In the genomic region with DNA sequence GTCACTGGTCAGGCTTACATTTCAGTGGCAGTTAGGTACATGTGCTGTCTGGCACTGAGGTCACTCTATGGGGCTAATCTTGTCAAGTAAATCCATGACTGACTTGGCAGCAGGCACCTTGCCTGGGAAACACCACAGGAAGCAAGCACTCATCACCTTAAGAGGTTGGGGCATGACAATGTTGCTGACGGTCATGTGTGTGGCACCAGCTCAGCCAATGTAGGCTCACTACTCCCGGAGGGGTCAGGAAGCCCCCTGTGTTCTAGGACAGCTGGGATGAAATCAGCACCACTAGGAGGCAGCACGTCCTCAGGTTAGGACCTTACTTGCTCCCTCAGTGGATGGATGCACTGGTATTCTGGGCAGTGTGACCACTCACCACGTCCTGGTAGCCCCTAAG, we compare ENCODE assay signal across 9 mouse cellular contexts. TPM values are rescaled to one million over a fixed set of nuclear protein-coding genes. Genes with fewer than 3 reads are reported as not detected.
DNase-seq lines count a peak whose midpoint lies in the region; ATAC-seq and TF ChIP-seq lines count a peak whose summit lies in the region.
"Had no signal": no experiment of that assay in that cellular context is flagged by ENCODE, and none has a peak within 500 bp of the region (broad histone marks: within the 10 kb centered on the region; RNA-seq: fewer than 3 reads in every experiment).

No protein-coding gene starts in this region.

- no peaks in the 10 kb centered on the region for H3K4me1 ChIP-seq in forebrain, postnatal 0 days (ENCODE audit: insufficient read depth)
- peaks cover 5% of the 10 kb centered on the region for H3K4me1 ChIP-seq in forebrain, embryonic 16.5 days (replicated peaks; ENCODE audit: control insufficient read depth, insufficient read depth, low read length)
- peaks cover 14% of the 10 kb centered on the region for H3K4me1 ChIP-seq in midbrain, embryonic 11.5 days (ENCODE audit: control insufficient read depth, insufficient read depth, low read length)
- peaks cover 12% of the 10 kb centered on the region for H3K4me1 ChIP-seq in midbrain, embryonic 14.5 days (ENCODE audit: control insufficient read depth, insufficient read depth, low read length)
- H3K4me1 ChIP-seq in heart, embryonic 16.5 days (ENCODE audit: control insufficient read depth, insufficient read depth, low read length), result peaks cover 26% of the 10 kb centered on the region

- WGBS in forebrain, postnatal 0 days, result 40% methylated on average over 4 of the region's 4 CpGs
- 38% methylated on average over 4 of the region's 4 CpGs for WGBS in forebrain, embryonic 16.5 days
- 33% methylated on average over 4 of the region's 4 CpGs for WGBS in midbrain, embryonic 11.5 days
- WGBS in midbrain, embryonic 14.5 days, result 37% methylated on average over 4 of the region's 4 CpGs
- WGBS in heart, embryonic 16.5 days, result 23% methylated on average over 4 of the region's 4 CpGs

- no peak overlapping the region for H3K27ac ChIP-seq in forebrain, postnatal 0 days (ENCODE audit: low read depth, low read length)
- H3K27ac ChIP-seq in forebrain, embryonic 16.5 days (ENCODE audit: low read length), result no peak overlapping the region
- H3K27ac ChIP-seq in midbrain, embryonic 11.5 days (ENCODE audit: low read depth, low read length), result no peak overlapping the region
- no peak overlapping the region for H3K27ac ChIP-seq in midbrain, embryonic 14.5 days (replicated peaks; ENCODE audit: low read depth, low read length)
- H3K27ac ChIP-seq in heart, embryonic 16.5 days (ENCODE audit: low read length), result no peak overlapping the region
- H3K27ac ChIP-seq: hindbrain, embryonic 13.5 days had no signal

- H3K4me3 ChIP-seq in forebrain, postnatal 0 days (ENCODE audit: low read depth, low read length), result no peak overlapping the region
- no peak overlapping the region for H3K4me3 ChIP-seq in forebrain, embryonic 16.5 days (replicated peaks; ENCODE audit: low read length)
- no peak overlapping the region for H3K4me3 ChIP-seq in midbrain, embryonic 11.5 days (ENCODE audit: low read depth, low read length)
- no peak overlapping the region for H3K4me3 ChIP-seq in midbrain, embryonic 14.5 days (replicated peaks; ENCODE audit: low read depth, low read length)
- no peak overlapping the region for H3K4me3 ChIP-seq in heart, embryonic 16.5 days (ENCODE audit: low read length)
- H3K4me3 ChIP-seq: hindbrain, embryonic 13.5 days had no signal

- no peak for ATAC-seq in forebrain, postnatal 0 days
- ATAC-seq in forebrain, embryonic 16.5 days, result no peak
- 0 out of 2 replicates have a peak, but pooled peaks have one; percentile 33 for ATAC-seq in midbrain, embryonic 11.5 days (ENCODE audit: low FRiP score)
- ATAC-seq in midbrain, embryonic 14.5 days (ENCODE audit: low FRiP score, low TSS enrichment), result no peak
- peak; percentile 10; the same call in 1 of the 2 replicates for ATAC-seq in heart, embryonic 16.5 days (replicated peaks; ENCODE audit: extremely low read depth, insufficient read depth, low FRiP score)

- peak; percentile 53 for TF ChIP-seq CTCF in forebrain, postnatal 0 days (IDR thresholded peaks at IDR 0.05; ENCODE audit: low read depth)

- peaks cover 36% of the 10 kb centered on the region for H3K36me3 ChIP-seq in forebrain, postnatal 0 days (ENCODE audit: insufficient read depth)
- H3K36me3 ChIP-seq in forebrain, embryonic 16.5 days (ENCODE audit: control insufficient read depth, insufficient read depth), result peaks cover 7% of the 10 kb centered on the region; the same call in 1 of the 2 replicates
- peaks cover 12% of the 10 kb centered on the region for H3K36me3 ChIP-seq in midbrain, embryonic 11.5 days (ENCODE audit: control insufficient read depth, insufficient read depth, low read length)
- peaks cover 40% of the 10 kb centered on the region for H3K36me3 ChIP-seq in midbrain, embryonic 14.5 days (ENCODE audit: control insufficient read depth, insufficient read depth, low read length)
- peaks cover 18% of the 10 kb centered on the region for H3K36me3 ChIP-seq in heart, embryonic 16.5 days (ENCODE audit: control insufficient read depth, insufficient read depth)

- H3K9me3 ChIP-seq in forebrain, postnatal 0 days (ENCODE audit: low read length), result no peaks in the 10 kb centered on the region
- H3K9me3 ChIP-seq in forebrain, embryonic 16.5 days (ENCODE audit: control insufficient read depth, low read length), result no peaks in the 10 kb centered on the region
- H3K9me3 ChIP-seq in midbrain, embryonic 11.5 days (ENCODE audit: control insufficient read depth, low read length), result no peaks in the 10 kb centered on the region
- no peaks in the 10 kb centered on the region for H3K9me3 ChIP-seq in midbrain, embryonic 14.5 days (ENCODE audit: control insufficient read depth, low read length)
- no peaks in the 10 kb centered on the region for H3K9me3 ChIP-seq in heart, embryonic 16.5 days (replicated peaks; ENCODE audit: control insufficient read depth, low read length)
- H3K9me3 ChIP-seq: hindbrain, embryonic 13.5 days had no signal

- H3K4me2 ChIP-seq in forebrain, postnatal 0 days (ENCODE audit: low read depth), result no peak overlapping the region
- H3K4me2 ChIP-seq in forebrain, embryonic 16.5 days (ENCODE audit: low read length), result no peak overlapping the region
- H3K4me2 ChIP-seq in midbrain, embryonic 11.5 days, result no peak overlapping the region
- no peak overlapping the region for H3K4me2 ChIP-seq in midbrain, embryonic 14.5 days (ENCODE audit: low read length)
- no peak overlapping the region for H3K4me2 ChIP-seq in heart, embryonic 16.5 days (ENCODE audit: low read depth, low read length)
- H3K4me2 ChIP-seq: hindbrain, embryonic 13.5 days had no signal

- DNase-seq in forebrain, postnatal 0 days, result no peak
- DNase-seq in midbrain, embryonic 11.5 days (ENCODE audit: low spot score, missing footprints), result no peak
- DNase-seq in midbrain, embryonic 14.5 days, result no peak
- DNase-seq in retina, embryonic 14.5 days (ENCODE audit: low spot score), result peak; percentile 45
- no peak for DNase-seq in cerebellum, adult 11-12 months
- DNase-seq in gastrocnemius, postnatal 36 days, result no peak

- intact Hi-C loops in gastrocnemius, postnatal 36 days (cut with DNase I), result loop anchor here (2.0 kb wide), 1 partner anchor 33 kb away; no protein-coding TSS in a partner anchor

- no peaks in the 10 kb centered on the region for H3K27me3 ChIP-seq in forebrain, postnatal 0 days (ENCODE audit: insufficient read depth, low read length)
- H3K27me3 ChIP-seq in forebrain, embryonic 16.5 days (replicated peaks; ENCODE audit: control insufficient read depth, insufficient read depth, low read length), result no peaks in the 10 kb centered on the region
- H3K27me3 ChIP-seq in midbrain, embryonic 11.5 days (ENCODE audit: control insufficient read depth, insufficient read depth, low read length), result no peaks in the 10 kb centered on the region
- no peaks in the 10 kb centered on the region for H3K27me3 ChIP-seq in midbrain, embryonic 14.5 days (ENCODE audit: control insufficient read depth, insufficient read depth, low read length)
- no peaks in the 10 kb centered on the region for H3K27me3 ChIP-seq in heart, embryonic 16.5 days (ENCODE audit: control insufficient read depth, insufficient read depth, low read length)

- H3K9ac ChIP-seq in forebrain, postnatal 0 days, result no peak overlapping the region
- no peak overlapping the region for H3K9ac ChIP-seq in forebrain, embryonic 16.5 days (replicated peaks; ENCODE audit: low read depth, low read length)
- no peak overlapping the region for H3K9ac ChIP-seq in midbrain, embryonic 11.5 days (ENCODE audit: low read length)
- H3K9ac ChIP-seq in midbrain, embryonic 14.5 days (replicated peaks; ENCODE audit: low read length), result no peak overlapping the region
- H3K9ac ChIP-seq in heart, embryonic 16.5 days (ENCODE audit: low read length), result no peak overlapping the region
- H3K9ac ChIP-seq: hindbrain, embryonic 13.5 days had no signal

RNA-seq across cellular contexts. Expression of a gene that starts 7.6 kb away (rescaled TPM):
- total RNA-seq in forebrain, postnatal 0 days (2014; rRNA removed), result 103 and 105 TPM in 2 replicates
- 261 and 275 TPM in 2 replicates for polyA plus RNA-seq in forebrain, postnatal 0 days (2015; fragmentation: Nextera tagmentation; extraction: Ambion mirVana)
- polyA plus RNA-seq in forebrain, embryonic 16.5 days (2015; fragmentation: Nextera tagmentation; extraction: Ambion mirVana), result 222 and 241 TPM in 2 replicates
- polyA plus RNA-seq in midbrain, embryonic 11.5 days (2014; fragmentation: Nextera tagmentation; extraction: Ambion mirVana), result 232 and 237 TPM in 2 replicates
- polyA plus RNA-seq in midbrain, embryonic 14.5 days (2014; fragmentation: Nextera tagmentation; extraction: Ambion mirVana), result 268 and 318 TPM in 2 replicates
- 134 and 139 TPM in 2 replicates for polyA plus RNA-seq in heart, embryonic 16.5 days (2015; fragmentation: Nextera tagmentation; extraction: Ambion mirVana)
- 10 to 100 TPM; 19.9 to 23.8 TPM for total RNA-seq in gastrocnemius, postnatal 36 days (2021)

RNA-seq across cellular contexts. Expression of a gene that starts 9.0 kb away (rescaled TPM):
- total RNA-seq in forebrain, postnatal 0 days (2014; rRNA removed), result not detected in 2 replicates
- not detected in 2 replicates for polyA plus RNA-seq in forebrain, postnatal 0 days (2015; fragmentation: Nextera tagmentation; extraction: Ambion mirVana)
- not detected in 2 replicates for polyA plus RNA-seq in forebrain, embryonic 16.5 days (2015; fragmentation: Nextera tagmentation; extraction: Ambion mirVana)
- not detected in 2 replicates for polyA plus RNA-seq in midbrain, embryonic 11.5 days (2014; fragmentation: Nextera tagmentation; extraction: Ambion mirVana)
- polyA plus RNA-seq in midbrain, embryonic 14.5 days (2014; fragmentation: Nextera tagmentation; extraction: Ambion mirVana), result not detected in 2 replicates
- polyA plus RNA-seq in heart, embryonic 16.5 days (2015; fragmentation: Nextera tagmentation; extraction: Ambion mirVana), result 3.3 and 8.5 TPM in 2 replicates
- total RNA-seq in gastrocnemius, postnatal 36 days (2021), result 100 to 1,000 TPM; 153 to 173 TPM
- polyA plus RNA-seq: hindbrain, embryonic 13.5 days had no signal

RNA-seq across cellular contexts. Expression of a gene that starts 11.4 kb away (rescaled TPM):
- not detected in 2 replicates for total RNA-seq in forebrain, postnatal 0 days (2014; rRNA removed)
- polyA plus RNA-seq in forebrain, postnatal 0 days (2015; fragmentation: Nextera tagmentation; extraction: Ambion mirVana), result 0.09 and 0.22 TPM in 2 replicates
- polyA plus RNA-seq in forebrain, embryonic 16.5 days (2015; fragmentation: Nextera tagmentation; extraction: Ambion mirVana), result 0.43 TPM in 1 of 2 replicates, not detected in the other
- polyA plus RNA-seq in midbrain, embryonic 11.5 days (2014; fragmentation: Nextera tagmentation; extraction: Ambion mirVana), result 0.11 TPM in 1 of 2 replicates, not detected in the other
- polyA plus RNA-seq in midbrain, embryonic 14.5 days (2014; fragmentation: Nextera tagmentation; extraction: Ambion mirVana), result 0.18 and 0.21 TPM in 2 replicates
- 1.4 and 2.7 TPM in 2 replicates for polyA plus RNA-seq in heart, embryonic 16.5 days (2015; fragmentation: Nextera tagmentation; extraction: Ambion mirVana)
- total RNA-seq in gastrocnemius, postnatal 36 days (2021), result under 1 TPM; 0.18 to 0.25 TPM

RNA-seq across cellular contexts. Expression of a gene that starts 31.1 kb away (rescaled TPM):
- total RNA-seq in forebrain, postnatal 0 days (2014; rRNA removed), result 162 and 174 TPM in 2 replicates
- polyA plus RNA-seq in forebrain, postnatal 0 days (2015; fragmentation: Nextera tagmentation; extraction: Ambion mirVana), result 208 and 218 TPM in 2 replicates
- polyA plus RNA-seq in forebrain, embryonic 16.5 days (2015; fragmentation: Nextera tagmentation; extraction: Ambion mirVana), result 238 and 265 TPM in 2 replicates
- polyA plus RNA-seq in midbrain, embryonic 11.5 days (2014; fragmentation: Nextera tagmentation; extraction: Ambion mirVana), result 492 and 493 TPM in 2 replicates
- 241 and 300 TPM in 2 replicates for polyA plus RNA-seq in midbrain, embryonic 14.5 days (2014; fragmentation: Nextera tagmentation; extraction: Ambion mirVana)
- polyA plus RNA-seq in heart, embryonic 16.5 days (2015; fragmentation: Nextera tagmentation; extraction: Ambion mirVana), result 435 and 437 TPM in 2 replicates
- total RNA-seq in gastrocnemius, postnatal 36 days (2021), result 100 to 1,000 TPM; 174 to 203 TPM

RNA-seq across cellular contexts. Expression of a gene that starts 39.5 kb away (rescaled TPM):
- total RNA-seq in forebrain, postnatal 0 days (2014; rRNA removed), result 214 and 237 TPM in 2 replicates
- polyA plus RNA-seq in forebrain, postnatal 0 days (2015; fragmentation: Nextera tagmentation; extraction: Ambion mirVana), result 416 and 435 TPM in 2 replicates
- polyA plus RNA-seq in forebrain, embryonic 16.5 days (2015; fragmentation: Nextera tagmentation; extraction: Ambion mirVana), result 477 and 485 TPM in 2 replicates
- polyA plus RNA-seq in midbrain, embryonic 11.5 days (2014; fragmentation: Nextera tagmentation; extraction: Ambion mirVana), result 521 and 583 TPM in 2 replicates
- 353 and 438 TPM in 2 replicates for polyA plus RNA-seq in midbrain, embryonic 14.5 days (2014; fragmentation: Nextera tagmentation; extraction: Ambion mirVana)
- 435 and 439 TPM in 2 replicates for polyA plus RNA-seq in heart, embryonic 16.5 days (2015; fragmentation: Nextera tagmentation; extraction: Ambion mirVana)
- total RNA-seq in gastrocnemius, postnatal 36 days (2021), result 10 to 100 TPM; 73.1 to 77.1 TPM

Comparison
In these comparisons a context has a peak if more than half of its experiments do, and no peak if none do; other contexts are left out.
1. ATAC-seq: peak in midbrain, embryonic 11.5 days (single experiment) and heart, embryonic 16.5 days (single experiment); none in forebrain, postnatal 0 days (single experiment), forebrain, embryonic 16.5 days (single experiment) and midbrain, embryonic 14.5 days (single experiment).